Mouse (Mus musculus): Measurements from ENCODE around the gene Ddx41.

- TF ChIP-seq POLR2A (IDR thresholded peaks at IDR 0.05; ENCODE audit: insufficient read depth, low read depth, low read length) (no peak), CTCF (IDR thresholded peaks at IDR 0.05; ENCODE audit: insufficient read depth, low read depth, low read length) (no peak)
Observed at GRCm38 (mm10) chr13:55571977-55572376, 35.5 kb upstream of the Ddx41 start.

Measured in olfactory bulb, adult 2 months (tissue).